Mouse (Mus musculus): Measurements from ENCODE around the gene Cd209g. TPM values are rescaled to one million over a fixed set of nuclear protein-coding genes. Genes with fewer than 3 reads are reported as not detected.

Gene Cd209g
- total RNA-seq (2023): not detected

GRCm38 (mm10) chr8:4133798-4134197, at the start of gene Cd209g:
Gene Cd209g, plus strand, starts transcription at chr8:4134098.

GRCm38 (mm10) chr8:4105735-4106134, 28.2 kb upstream of the Cd209g start, which contains the start of gene Cd209f:
Gene Cd209f, minus strand, starts transcription at chr8:4105835.

GRCm38 (mm10) chr8:4165852-4166751, 32.2 kb downstream of the Cd209g start, which contains the start of gene Evi5l:
Gene Evi5l, plus strand, starts transcription at chr8:4166567.

Other genes with a start within 250 kb of the Cd209g start
- 0.30 TPM for gene Cd209b, start 207.3 kb upstream of the Cd209g start, total RNA-seq (2023)
- not detected for gene Cd209c, start 179.4 kb upstream of the Cd209g start, total RNA-seq (2023)
- not detected for gene Cd209f, start 28.3 kb upstream of the Cd209g start, total RNA-seq (2023)
- gene Evi5l, start 32.5 kb downstream of the Cd209g start, total RNA-seq (2023): 18.8 TPM
- 0.12 TPM for gene Prr36, start 83.4 kb downstream of the Cd209g start, total RNA-seq (2023)
- gene Lrrc8e, start 92.7 kb downstream of the Cd209g start, total RNA-seq (2023): not detected
- gene Map2k7, start 104.6 kb downstream of the Cd209g start, total RNA-seq (2023): 132 TPM
- gene Gm49320, start 104.8 kb downstream of the Cd209g start, total RNA-seq (2023): 2.1 TPM
- gene Tgfbr3l, start 114.1 kb downstream of the Cd209g start, total RNA-seq (2023): 36.6 TPM
- gene Snapc2, start 119.0 kb downstream of the Cd209g start, total RNA-seq (2023): 16.0 TPM
- gene Ctxn1, start 125.2 kb downstream of the Cd209g start, total RNA-seq (2023): 0.47 TPM
- gene Timm44, start 141.8 kb downstream of the Cd209g start, total RNA-seq (2023): 75.6 TPM
- gene Ccl25, start 191.1 kb downstream of the Cd209g start, total RNA-seq (2023): 20.5 TPM
- gene Elavl1, start 191.3 kb downstream of the Cd209g start, total RNA-seq (2023): 103 TPM